Mouse (Mus musculus): ENCODE measurements around the gene Ccnl1. TPM values are rescaled to one million over a fixed set of nuclear protein-coding genes. Genes with fewer than 3 reads are reported as not detected.
A peak's percentile ranks its signal among the peaks of the same experiment; 100 is the strongest.

Gene Ccnl1
- polyA plus RNA-seq, 1 experiment from 2014 or later = 80.2 TPM

- no peak for ATAC-seq (ENCODE audit: low read depth)
- peaks cover 9% of the 10 kb centered on the region for H3K36me3 ChIP-seq (ENCODE audit: control insufficient read depth, insufficient read depth, low read length)
Measured at GRCm38 (mm10) chr3:65960291-65960945, 2.4 kb upstream of the Ccnl1 start.

DNA sequence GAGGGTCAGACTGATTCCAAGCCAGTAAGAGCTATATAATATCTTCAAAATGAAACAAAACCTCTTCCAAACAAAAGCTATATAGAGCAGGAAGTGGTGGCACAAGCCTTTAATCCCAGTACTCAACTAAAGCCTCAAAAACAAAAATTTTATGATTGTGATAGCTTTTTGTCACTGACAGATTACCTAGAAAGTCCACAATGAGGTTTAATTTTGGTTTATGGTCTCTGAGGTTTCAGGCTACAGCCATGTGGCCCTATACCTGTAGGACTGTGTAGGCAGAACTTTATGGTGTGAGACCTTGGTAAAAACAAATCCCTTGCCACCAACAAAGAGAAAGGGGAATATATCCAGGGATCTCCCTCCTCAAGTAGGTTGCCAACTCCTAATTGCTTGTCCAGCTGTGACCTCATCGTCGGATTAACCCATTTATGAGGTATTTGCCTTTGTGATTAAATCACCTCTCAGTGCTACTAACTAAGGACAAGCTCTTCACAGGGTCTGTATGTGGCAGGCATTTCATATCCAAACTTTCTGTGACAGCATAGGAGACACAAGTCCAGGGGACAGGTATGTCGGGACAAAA lies 1.5 kb upstream of the Ccnl1 start:
- peaks cover 9% of the 10 kb centered on the region for H3K36me3 ChIP-seq (ENCODE audit: control insufficient read depth, insufficient read depth, low read length)
- H3K4me2 ChIP-seq (ENCODE audit: low read depth, low read length) = peak overlapping the region; percentile 52
- 76% methylated on average over 3 of the region's 3 CpGs for WGBS
- H3K9ac ChIP-seq (replicated peaks; ENCODE audit: low read depth, low read length) = no peak overlapping the region; the same call in 1 of the 2 replicates
- peaks cover 14% of the 10 kb centered on the region for H3K4me1 ChIP-seq (ENCODE audit: control insufficient read depth, insufficient read depth, low read length)
- no peak overlapping the region for H3K4me3 ChIP-seq (ENCODE audit: low read depth, low read length)
- H3K9me3 ChIP-seq (ENCODE audit: control insufficient read depth, low read length) = no peaks in the 10 kb centered on the region
- no peak overlapping the region for H3K27ac ChIP-seq (ENCODE audit: low read depth, low read length)
- no peaks in the 10 kb centered on the region for H3K27me3 ChIP-seq (ENCODE audit: control insufficient read depth, insufficient read depth, low read length)
- ATAC-seq (ENCODE audit: low read depth) = no peak

More at GRCm38 (mm10) chr3:65960291-65960945, 2.4 kb upstream of the Ccnl1 start:
- no peak overlapping the region for H3K4me3 ChIP-seq (ENCODE audit: low read depth, low read length)
- peaks cover 14% of the 10 kb centered on the region for H3K4me1 ChIP-seq (ENCODE audit: control insufficient read depth, insufficient read depth, low read length)
- H3K9ac ChIP-seq (replicated peaks; ENCODE audit: low read depth, low read length) = no peak overlapping the region
- H3K27me3 ChIP-seq (ENCODE audit: control insufficient read depth, insufficient read depth, low read length) = no peaks in the 10 kb centered on the region
- H3K27ac ChIP-seq (ENCODE audit: low read depth, low read length) = no peak overlapping the region
- no peak overlapping the region for H3K4me2 ChIP-seq (ENCODE audit: low read depth, low read length)
- H3K9me3 ChIP-seq (ENCODE audit: control insufficient read depth, low read length) = no peaks in the 10 kb centered on the region
- WGBS = 97% methylated on average over 5 of the region's 5 CpGs

GRCm38 (mm10) chr3:65958840-65959185 lies 764 bp upstream of the Ccnl1 start:
- Histone ChIP-seq H3K4me2 (ENCODE audit: low read depth, low read length) (peak overlapping the region; percentile 52), H3K4me3 (ENCODE audit: low read depth, low read length) (peak overlapping the region; percentile 99), H3K36me3 (ENCODE audit: control insufficient read depth, insufficient read depth, low read length) (peaks cover 14% of the 10 kb centered on the region), H3K27ac (ENCODE audit: low read depth, low read length) (peak overlapping the region; percentile 100; the same call in 1 of the 2 replicates), H3K4me1 (ENCODE audit: control insufficient read depth, insufficient read depth, low read length) (peaks cover 19% of the 10 kb centered on the region), H3K9ac (replicated peaks; ENCODE audit: low read depth, low read length) (peak overlapping the region; percentile 100), H3K9me3 (ENCODE audit: control insufficient read depth, low read length) (no peaks in the 10 kb centered on the region), H3K27me3 (ENCODE audit: control insufficient read depth, insufficient read depth, low read length) (no peaks in the 10 kb centered on the region)
- ATAC-seq (ENCODE audit: low read depth) = no peak
- WGBS = 5% methylated on average over 9 of the region's 9 CpGs

DNA sequence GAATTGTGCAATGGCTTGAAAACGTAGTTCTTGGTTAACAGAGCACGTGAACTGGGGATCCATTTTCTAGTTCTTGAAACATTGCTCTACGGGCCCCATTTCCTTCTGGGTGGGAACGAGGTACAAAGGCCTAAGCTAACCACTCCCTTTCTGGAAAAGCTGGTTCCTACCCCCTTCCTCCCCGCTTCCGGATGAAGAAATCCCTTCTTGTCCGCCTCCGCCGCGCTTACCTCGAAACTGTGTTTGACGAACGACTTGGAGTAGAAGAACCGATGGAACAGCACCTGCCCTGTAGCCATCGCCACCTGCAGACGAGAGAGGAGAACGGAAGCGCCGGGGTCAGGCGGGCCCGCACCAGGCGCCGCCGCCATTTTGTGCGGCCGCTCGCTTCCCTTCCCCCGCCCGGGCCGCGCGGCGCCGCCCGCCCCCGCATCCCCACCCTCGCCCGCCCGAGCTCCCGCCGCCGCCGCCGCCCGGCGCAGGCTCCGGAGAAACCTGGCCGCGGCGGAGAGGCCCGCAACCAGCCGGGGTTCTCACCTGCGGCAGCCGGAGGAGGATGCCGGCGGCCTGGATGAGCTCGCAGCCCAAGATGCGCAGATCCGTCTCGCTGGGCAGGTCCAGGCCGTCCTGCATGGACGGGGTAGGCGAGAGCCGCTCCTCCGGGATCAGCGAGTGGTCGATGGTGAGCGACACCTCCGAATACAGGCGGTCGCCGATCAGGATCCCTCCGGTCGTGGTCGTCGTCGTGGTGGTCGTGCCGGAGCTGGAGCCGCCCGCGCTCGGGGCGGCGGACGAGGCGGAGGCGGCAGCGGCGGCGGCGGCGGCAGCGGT lies 563 bp downstream of the Ccnl1 start:
- Histone ChIP-seq H3K27ac (ENCODE audit: low read depth, low read length) (peak overlapping the region; percentile 100), H3K9ac (replicated peaks; ENCODE audit: low read depth, low read length) (peak overlapping the region; percentile 100), H3K4me2 (ENCODE audit: low read depth, low read length) (peak overlapping the region; percentile 89), H3K36me3 (ENCODE audit: control insufficient read depth, insufficient read depth, low read length) (peaks cover 16% of the 10 kb centered on the region), H3K4me1 (ENCODE audit: control insufficient read depth, insufficient read depth, low read length) (peaks cover 26% of the 10 kb centered on the region), H3K27me3 (ENCODE audit: control insufficient read depth, insufficient read depth, low read length) (no peaks in the 10 kb centered on the region), H3K9me3 (ENCODE audit: control insufficient read depth, low read length) (no peaks in the 10 kb centered on the region), H3K4me3 (ENCODE audit: low read depth, low read length) (peak overlapping the region; percentile 99)
- peak; percentile 83 for ATAC-seq (ENCODE audit: low read depth)
- WGBS = under 1% methylated on average over 66 of the region's 94 CpGs

- Histone ChIP-seq H3K4me3 (ENCODE audit: low read depth, low read length) (no peak overlapping the region), H3K4me2 (ENCODE audit: low read depth, low read length) (no peak overlapping the region), H3K4me1 (ENCODE audit: control insufficient read depth, insufficient read depth, low read length) (peaks cover 26% of the 10 kb centered on the region), H3K27me3 (ENCODE audit: control insufficient read depth, insufficient read depth, low read length) (no peaks in the 10 kb centered on the region), H3K36me3 (ENCODE audit: control insufficient read depth, insufficient read depth, low read length) (peaks cover 32% of the 10 kb centered on the region), H3K9me3 (ENCODE audit: control insufficient read depth, low read length) (no peaks in the 10 kb centered on the region), H3K27ac (ENCODE audit: low read depth, low read length) (no peak overlapping the region), H3K9ac (replicated peaks; ENCODE audit: low read depth, low read length) (no peak overlapping the region)
- WGBS = 48% methylated on average over 8 of the region's 8 CpGs
- ATAC-seq (ENCODE audit: low read depth) = no peak
Measured at GRCm38 (mm10) chr3:65954499-65955391, 3.3 kb downstream of the Ccnl1 start.

DNA sequence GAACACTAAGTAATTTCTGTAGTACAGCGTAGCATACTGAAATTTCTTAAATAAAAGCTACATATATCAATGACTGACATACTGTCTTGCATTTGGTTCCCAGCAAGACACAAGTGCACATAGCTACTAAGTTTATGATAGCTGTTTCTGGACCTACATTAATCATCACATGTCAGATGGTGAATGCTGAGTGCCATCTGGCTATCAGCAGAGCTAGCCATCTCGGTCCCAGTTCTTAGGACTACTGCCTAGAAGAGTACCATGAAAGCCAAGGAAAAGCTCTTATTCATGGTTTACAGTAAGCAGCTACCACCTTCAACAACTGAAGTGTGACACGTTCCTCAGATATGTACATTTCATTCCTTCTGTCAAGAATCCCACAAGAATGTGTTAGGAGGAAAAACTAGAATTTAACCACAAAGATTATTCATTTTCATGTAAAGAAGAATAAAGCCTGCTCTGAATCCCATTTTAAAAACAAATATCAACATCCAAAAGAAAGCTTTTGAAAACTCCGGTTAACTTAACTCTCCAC lies 7.2 kb downstream of the Ccnl1 start:
- H3K4me3 ChIP-seq (ENCODE audit: low read depth, low read length) = no peak overlapping the region
- H3K27me3 ChIP-seq (ENCODE audit: control insufficient read depth, insufficient read depth, low read length) = no peaks in the 10 kb centered on the region
- WGBS = 88% methylated on average over 4 of the region's 4 CpGs
- no peak overlapping the region for H3K9ac ChIP-seq (replicated peaks; ENCODE audit: low read depth, low read length)
- peaks cover 55% of the 10 kb centered on the region for H3K36me3 ChIP-seq (ENCODE audit: control insufficient read depth, insufficient read depth, low read length)
- no peak for ATAC-seq (ENCODE audit: low read depth)
- peaks cover 14% of the 10 kb centered on the region for H3K4me1 ChIP-seq (ENCODE audit: control insufficient read depth, insufficient read depth, low read length)
- H3K27ac ChIP-seq (ENCODE audit: low read depth, low read length) = no peak overlapping the region
- H3K4me2 ChIP-seq (ENCODE audit: low read depth, low read length) = no peak overlapping the region
- no peaks in the 10 kb centered on the region for H3K9me3 ChIP-seq (ENCODE audit: control insufficient read depth, low read length)

DNA sequence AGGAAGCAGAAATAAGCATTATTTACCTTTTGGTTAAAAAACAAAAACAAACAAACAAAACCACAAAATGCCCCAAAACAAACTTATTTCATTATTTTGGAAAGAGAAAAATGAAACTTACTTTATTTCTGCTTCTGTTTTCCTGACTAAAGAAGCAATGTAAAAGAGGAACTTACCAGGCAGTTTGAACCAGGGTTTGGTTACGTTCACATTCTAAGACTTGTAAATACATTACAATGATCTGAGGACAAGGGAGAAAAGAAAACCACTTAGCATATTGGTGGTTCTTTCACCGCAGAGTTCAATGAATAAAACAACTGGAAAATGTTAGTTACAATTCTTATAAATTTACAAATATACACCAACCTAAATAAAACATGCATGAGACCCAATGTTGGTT lies 7.7 kb downstream of the Ccnl1 start:
- 89% methylated on average over 2 of the region's 2 CpGs for WGBS

DNA sequence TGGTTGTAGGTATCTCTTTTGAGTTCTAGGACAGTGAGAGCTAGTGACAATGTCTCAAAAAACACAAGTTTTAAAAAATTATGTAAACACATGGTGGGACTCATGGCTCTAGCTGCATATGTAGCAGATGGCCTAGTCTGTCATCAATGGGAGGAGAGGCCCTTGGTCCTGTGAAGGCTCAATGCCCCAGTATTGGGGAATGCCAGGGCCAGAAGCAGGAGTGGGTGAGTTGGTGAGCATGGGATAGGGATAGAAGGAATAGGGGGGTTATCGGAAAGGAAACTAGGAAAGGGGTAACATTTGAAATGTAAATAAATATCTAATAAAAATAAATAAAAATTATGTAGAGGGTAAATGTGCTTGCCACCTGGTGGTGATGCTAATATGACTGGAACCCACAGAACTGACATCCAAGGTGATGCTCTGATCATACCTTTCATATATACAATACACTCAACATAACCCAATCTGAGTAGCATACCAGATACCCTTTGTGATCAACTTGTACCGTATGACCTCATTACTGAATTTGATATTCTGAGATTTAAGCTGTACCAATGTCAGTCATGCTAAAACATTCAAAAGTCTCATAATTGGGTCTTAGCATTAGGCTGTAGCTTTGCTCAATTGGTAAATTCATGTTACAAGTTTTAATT lies 12.6 kb downstream of the Ccnl1 start:
- no peak for ATAC-seq (ENCODE audit: low read depth)
- Histone ChIP-seq H3K9me3 (ENCODE audit: control insufficient read depth, low read length) (no peaks in the 10 kb centered on the region), H3K27me3 (ENCODE audit: control insufficient read depth, insufficient read depth, low read length) (no peaks in the 10 kb centered on the region), H3K4me3 (ENCODE audit: low read depth, low read length) (no peak overlapping the region), H3K4me2 (ENCODE audit: low read depth, low read length) (no peak overlapping the region), H3K4me1 (ENCODE audit: control insufficient read depth, insufficient read depth, low read length) (no peaks in the 10 kb centered on the region), H3K36me3 (ENCODE audit: control insufficient read depth, insufficient read depth, low read length) (peaks cover 43% of the 10 kb centered on the region), H3K9ac (replicated peaks; ENCODE audit: low read depth, low read length) (no peak overlapping the region), H3K27ac (ENCODE audit: low read depth, low read length) (no peak overlapping the region)
- 96% methylated on average over 2 of the region's 2 CpGs for WGBS

More for the DNA sequence above, 7.7 kb downstream of the Ccnl1 start:
- H3K4me1 ChIP-seq (ENCODE audit: control insufficient read depth, insufficient read depth, low read length) = peaks cover 13% of the 10 kb centered on the region
- H3K27ac ChIP-seq (ENCODE audit: low read depth, low read length) = no peak overlapping the region
- no peak overlapping the region for H3K9ac ChIP-seq (replicated peaks; ENCODE audit: low read depth, low read length)
- ATAC-seq (ENCODE audit: low read depth) = no peak
- H3K9me3 ChIP-seq (ENCODE audit: control insufficient read depth, low read length) = no peaks in the 10 kb centered on the region
- H3K4me2 ChIP-seq (ENCODE audit: low read depth, low read length) = no peak overlapping the region
- no peaks in the 10 kb centered on the region for H3K27me3 ChIP-seq (ENCODE audit: control insufficient read depth, insufficient read depth, low read length)
- H3K36me3 ChIP-seq (ENCODE audit: control insufficient read depth, insufficient read depth, low read length) = peaks cover 59% of the 10 kb centered on the region
- H3K4me3 ChIP-seq (ENCODE audit: low read depth, low read length) = no peak overlapping the region

All from neural tube, embryonic 14.5 days (tissue).